Mouse (Mus musculus) heart, embryonic 12.5 days (tissue): ENCODE measurements at regions not wholly inside any gene's neighbourhood (a gene's known extent, or its start where the extent isn't known, plus 50 kb on each side); places are given as distances from the start of the nearest gene placed in this dataset.

Experiments used
- ATAC-seq: fragments of 200-750 bp; cut with Nextera tagmentation; 2 replicates; pipeline ENCODE4 v1.8.0; 2017; ENCODE audit warnings: moderate TSS enrichment, moderate library complexity; ENCODE audit not compliant: insufficient number of reproducible peaks, low FRiP score
- H3K27ac ChIP-seq: fragments of 300-500 bp; sonication (generic); 2 replicates; pipeline ENCODE4 v1.5.1; 2016; ENCODE audit warnings: mild to moderate bottlenecking, moderate library complexity; ENCODE audit not compliant: poor library complexity, severe bottlenecking
- H3K27me3 ChIP-seq: fragments of 300-500 bp; sonication (generic); replicated peaks from 2 replicates; pipeline ENCODE4 v1.6.1; 2016; ENCODE audit warnings: mild to moderate bottlenecking, moderate library complexity
- H3K36me3 ChIP-seq: fragments of 300-500 bp; sonication (generic); 2 replicates; pipeline ENCODE4 v1.6.1; 2016; ENCODE audit warnings: mild to moderate bottlenecking, moderate library complexity
- H3K4me1 ChIP-seq: fragments of 300-500 bp; sonication (generic); replicated peaks from 2 replicates; pipeline ENCODE4 v1.6.1; 2016; ENCODE audit warnings: mild to moderate bottlenecking
- H3K4me2 ChIP-seq: fragments of 300-500 bp; sonication (generic); 2 replicates; pipeline ENCODE4 v1.6.1; 2016; ENCODE audit warnings: mild to moderate bottlenecking, moderate library complexity
- H3K4me3 ChIP-seq: fragments of 300-500 bp; sonication (generic); 2 replicates; pipeline ENCODE4 v1.5.1; 2016; ENCODE audit warnings: mild to moderate bottlenecking
- H3K9ac ChIP-seq: fragments of 300-500 bp; sonication (generic); 2 replicates; pipeline ENCODE4 v1.6.1; 2016; ENCODE audit warnings: mild to moderate bottlenecking, moderate library complexity
- H3K9me3 ChIP-seq: fragments of 300-500 bp; sonication (generic); replicated peaks from 2 replicates; pipeline ENCODE4 v1.6.1; 2016; ENCODE audit warnings: mild to moderate bottlenecking, moderate library complexity
- WGBS: fragments of 180-500 bp; shearing (Covaris S2); methylation state at CpG from one replicate; pipeline ENCODE4 v1.1.7; 2016; 5-methylcytosine and 5-hydroxymethylcytosine counted together

GRCm38 (mm10) chr13:83216454-83216853 lies 287.4 kb upstream of the Mef2c start:
- H3K4me2 ChIP-seq = no peak overlapping the region
- no peaks in the 10 kb centered on the region for H3K4me1 ChIP-seq
- H3K9ac ChIP-seq = no peak overlapping the region
- 83% methylated on average over 3 of the region's 3 CpGs for WGBS
- no peak for ATAC-seq
- H3K9me3 ChIP-seq = no peaks in the 10 kb centered on the region
- no peak overlapping the region for H3K27ac ChIP-seq
- no peak overlapping the region for H3K4me3 ChIP-seq
- no peaks in the 10 kb centered on the region for H3K36me3 ChIP-seq
- H3K27me3 ChIP-seq = no peaks in the 10 kb centered on the region

GRCm38 (mm10) chr13:83252452-83252851 lies 251.4 kb upstream of the Mef2c start:
- Histone ChIP-seq H3K9me3 (no peaks in the 10 kb centered on the region), H3K27me3 (no peaks in the 10 kb centered on the region), H3K4me3 (no peak overlapping the region), H3K4me2 (no peak overlapping the region), H3K27ac (no peak overlapping the region), H3K36me3 (no peaks in the 10 kb centered on the region), H3K4me1 (no peaks in the 10 kb centered on the region), H3K9ac (no peak overlapping the region)
- WGBS = 86% methylated on average over 1 of the region's 1 CpGs
- no peak for ATAC-seq

- 74% methylated on average over 1 of the region's 1 CpGs for WGBS
- Histone ChIP-seq H3K4me1 (peaks cover 3% of the 10 kb centered on the region), H3K4me2 (no peak overlapping the region), H3K27me3 (no peaks in the 10 kb centered on the region), H3K9me3 (no peaks in the 10 kb centered on the region), H3K27ac (no peak overlapping the region), H3K4me3 (no peak overlapping the region), H3K36me3 (no peaks in the 10 kb centered on the region), H3K9ac (no peak overlapping the region)
- no peak for ATAC-seq
Measured at GRCm38 (mm10) chr13:83266591-83266990, 237.2 kb upstream of the Mef2c start.

GRCm38 (mm10) chr13:83268663-83269062 lies 235.2 kb upstream of the Mef2c start:
- no peak overlapping the region for H3K9ac ChIP-seq
- H3K9me3 ChIP-seq = no peaks in the 10 kb centered on the region
- H3K4me1 ChIP-seq = peaks cover 3% of the 10 kb centered on the region
- no peak for ATAC-seq
- no peaks in the 10 kb centered on the region for H3K36me3 ChIP-seq
- H3K4me3 ChIP-seq = no peak overlapping the region
- 69% methylated on average over 3 of the region's 3 CpGs for WGBS
- H3K27me3 ChIP-seq = no peaks in the 10 kb centered on the region
- H3K27ac ChIP-seq = no peak overlapping the region
- no peak overlapping the region for H3K4me2 ChIP-seq

DNA sequence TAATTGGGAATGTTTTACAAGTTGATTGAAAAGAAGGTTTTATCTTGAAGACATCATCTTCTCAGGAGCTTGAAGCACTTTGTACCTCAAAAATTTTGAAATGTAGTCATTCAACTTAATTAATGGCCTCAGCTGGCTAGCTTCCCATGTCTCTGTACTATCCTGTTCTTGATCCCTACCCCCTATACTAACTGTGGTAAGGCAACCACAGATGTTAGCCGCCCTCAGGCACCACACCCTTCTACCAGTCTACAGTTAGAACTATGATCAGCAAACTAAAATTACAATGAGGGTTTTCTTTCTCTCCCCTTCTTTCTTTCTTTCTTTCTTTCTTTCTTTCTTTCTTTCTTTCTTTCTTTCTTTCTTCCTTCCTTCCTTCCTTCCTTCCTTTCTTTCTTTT lies 225.1 kb upstream of the Mef2c start:
- H3K4me1 ChIP-seq = no peaks in the 10 kb centered on the region
- H3K4me2 ChIP-seq = no peak overlapping the region
- no peaks in the 10 kb centered on the region for H3K9me3 ChIP-seq
- no peak overlapping the region for H3K4me3 ChIP-seq
- no peak for ATAC-seq
- H3K36me3 ChIP-seq = no peaks in the 10 kb centered on the region
- 79% methylated on average over 1 of the region's 1 CpGs for WGBS
- H3K27me3 ChIP-seq = no peaks in the 10 kb centered on the region
- no peak overlapping the region for H3K27ac ChIP-seq
- H3K9ac ChIP-seq = no peak overlapping the region

DNA sequence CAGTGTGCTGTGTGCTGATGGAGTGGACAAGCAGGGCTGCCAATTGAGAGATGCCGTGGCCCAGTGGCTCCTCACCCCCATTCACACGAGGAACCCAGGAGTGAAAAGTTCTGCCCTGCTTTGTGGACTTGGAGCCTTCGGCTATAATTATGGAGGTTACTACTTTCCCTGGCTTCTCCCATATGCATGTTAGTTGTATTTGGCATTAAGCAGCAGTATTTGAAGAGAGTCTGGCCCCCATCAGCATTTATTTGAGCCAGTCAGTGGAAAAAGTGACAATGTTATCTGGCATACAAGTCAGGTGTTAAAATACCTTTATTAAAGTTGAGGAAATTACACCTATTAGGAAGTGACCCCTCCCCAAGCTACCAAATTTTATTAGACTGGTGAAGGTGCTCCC lies 196.1 kb upstream of the Mef2c start:
- no peaks in the 10 kb centered on the region for H3K9me3 ChIP-seq
- no peak overlapping the region for H3K9ac ChIP-seq
- ATAC-seq = no peak
- no peak overlapping the region for H3K4me3 ChIP-seq
- no peak overlapping the region for H3K4me2 ChIP-seq
- no peaks in the 10 kb centered on the region for H3K27me3 ChIP-seq
- no peak overlapping the region for H3K27ac ChIP-seq
- 77% methylated on average over 3 of the region's 3 CpGs for WGBS
- no peaks in the 10 kb centered on the region for H3K4me1 ChIP-seq
- no peaks in the 10 kb centered on the region for H3K36me3 ChIP-seq

DNA sequence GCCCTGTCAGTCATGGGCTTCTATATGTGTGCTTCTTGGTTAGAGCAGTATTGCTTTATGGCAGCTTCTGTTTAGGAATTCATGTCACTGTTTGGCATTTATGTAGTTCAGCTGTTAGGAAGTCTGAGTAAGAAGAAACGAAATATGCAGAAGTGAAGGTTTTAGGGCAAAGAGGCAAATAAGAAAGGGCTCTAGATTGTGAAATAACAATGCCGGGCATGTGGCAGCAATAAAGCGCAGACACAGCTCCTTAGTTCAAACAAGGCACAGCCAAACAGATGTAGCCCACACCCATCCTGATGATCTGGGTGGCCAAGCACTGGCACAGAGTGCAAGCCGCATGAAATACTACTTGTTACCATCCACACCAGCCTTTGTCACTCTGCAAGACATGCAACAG lies 175.3 kb upstream of the Mef2c start:
- WGBS = 82% methylated on average over 4 of the region's 4 CpGs
- no peak overlapping the region for H3K4me3 ChIP-seq
- H3K4me2 ChIP-seq = no peak overlapping the region
- H3K9me3 ChIP-seq = no peaks in the 10 kb centered on the region
- H3K4me1 ChIP-seq = 0 out of 2 replicates have a peak, but pooled peaks cover 2% of the 10 kb centered on the region
- H3K36me3 ChIP-seq = no peaks in the 10 kb centered on the region
- no peak overlapping the region for H3K27ac ChIP-seq
- H3K9ac ChIP-seq = no peak overlapping the region
- no peaks in the 10 kb centered on the region for H3K27me3 ChIP-seq
- no peak for ATAC-seq

DNA sequence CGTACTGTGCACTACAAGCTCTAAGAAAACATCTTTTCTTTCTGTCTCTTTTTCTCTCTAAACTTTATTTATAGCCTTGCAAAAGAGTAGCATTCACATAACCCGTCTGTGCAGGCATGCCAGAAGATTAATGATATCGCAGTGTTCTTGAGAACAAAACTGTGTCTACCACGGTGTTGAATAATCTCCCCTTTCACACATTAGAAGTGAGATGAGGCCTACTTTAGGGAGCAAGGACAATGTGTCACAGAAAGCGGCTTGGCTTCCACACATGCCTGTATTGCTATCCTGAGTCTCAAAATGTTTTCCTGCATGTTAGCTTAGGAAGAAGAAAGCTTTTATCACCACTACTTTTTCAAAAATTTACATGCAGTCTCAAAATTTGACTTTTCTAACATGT lies 170.1 kb upstream of the Mef2c start:
- Histone ChIP-seq H3K4me1 (0 out of 2 replicates have a peak, but pooled peaks cover 2% of the 10 kb centered on the region), H3K9ac (no peak overlapping the region), H3K27me3 (no peaks in the 10 kb centered on the region), H3K4me2 (no peak overlapping the region), H3K9me3 (no peaks in the 10 kb centered on the region), H3K36me3 (no peaks in the 10 kb centered on the region), H3K27ac (no peak overlapping the region), H3K4me3 (no peak overlapping the region)
- 37% methylated on average over 5 of the region's 5 CpGs for WGBS
- ATAC-seq = no peak

- H3K9ac ChIP-seq = no peak overlapping the region
- H3K27ac ChIP-seq = no peak overlapping the region
- no peak overlapping the region for H3K4me3 ChIP-seq
- WGBS = 28% methylated on average over 14 of the region's 14 CpGs
- no peaks in the 10 kb centered on the region for H3K36me3 ChIP-seq
- ATAC-seq = peak; percentile 88
- peak overlapping the region; percentile 58 for H3K4me2 ChIP-seq
- no peaks in the 10 kb centered on the region for H3K9me3 ChIP-seq
- H3K4me1 ChIP-seq = peaks cover 7% of the 10 kb centered on the region; the same call in 1 of the 2 replicates
- H3K27me3 ChIP-seq = no peaks in the 10 kb centered on the region
Measured at GRCm38 (mm10) chr13:83344611-83345319, 159.1 kb upstream of the Mef2c start.

DNA sequence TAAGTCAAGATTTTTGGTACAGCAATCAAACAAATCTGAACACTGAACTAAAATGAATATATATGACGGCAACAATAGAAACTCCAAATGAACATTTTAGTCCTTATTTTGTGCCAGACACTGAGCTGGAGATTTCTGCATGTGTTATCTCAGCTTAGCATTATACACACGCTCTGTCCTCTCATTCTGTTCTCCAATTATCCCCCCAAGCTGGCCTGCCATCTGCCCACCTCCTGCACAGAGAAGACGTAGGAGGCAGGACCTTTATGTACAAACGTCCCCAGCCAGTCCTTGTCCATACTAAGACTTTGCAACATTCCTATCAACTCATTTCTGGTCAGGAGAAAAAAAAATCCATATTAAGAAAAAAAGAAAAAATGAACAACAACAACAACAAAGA lies 148.5 kb upstream of the Mef2c start:
- 83% methylated on average over 4 of the region's 4 CpGs for WGBS
- Histone ChIP-seq H3K4me2 (no peak overlapping the region), H3K27me3 (no peaks in the 10 kb centered on the region), H3K9ac (no peak overlapping the region), H3K4me1 (0 out of 2 replicates have a peak, but pooled peaks cover 3% of the 10 kb centered on the region), H3K4me3 (no peak overlapping the region), H3K9me3 (no peaks in the 10 kb centered on the region), H3K36me3 (no peaks in the 10 kb centered on the region), H3K27ac (no peak overlapping the region)
- ATAC-seq = no peak

GRCm38 (mm10) chr13:83360529-83360928 lies 143.3 kb upstream of the Mef2c start:
- H3K4me2 ChIP-seq = no peak overlapping the region
- H3K27me3 ChIP-seq = no peaks in the 10 kb centered on the region
- no peak; the same call in 1 of the 2 replicates for ATAC-seq
- H3K4me3 ChIP-seq = no peak overlapping the region
- no peaks in the 10 kb centered on the region for H3K36me3 ChIP-seq
- H3K9ac ChIP-seq = no peak overlapping the region
- no peak overlapping the region for H3K27ac ChIP-seq
- H3K4me1 ChIP-seq = 0 out of 2 replicates have a peak, but pooled peaks cover 6% of the 10 kb centered on the region
- 37% methylated on average over 2 of the region's 2 CpGs for WGBS
- H3K9me3 ChIP-seq = no peaks in the 10 kb centered on the region
